Mouse (Mus musculus) embryonic facial prominence, embryonic 14.5 days (tissue): ENCODE data around the gene Klc1. TPM values are rescaled to one million over a fixed set of nuclear protein-coding genes. Genes with fewer than 3 reads are reported as not detected.
A peak's percentile ranks its signal among the peaks of the same experiment; 100 is the strongest.

ENCODE experiments used
- ATAC-seq: fragments of 200-750 bp; cut with Nextera tagmentation; 2 replicates; pipeline ENCODE4 v1.8.0; 2017; ENCODE audit warnings: low read depth, moderate number of reproducible peaks, moderate TSS enrichment
- DNase-seq: peaks from one replicate; pipeline ENCODE4 v3.0.0-alpha.2; 2015; ENCODE audit warnings: low spot score
- H3K27ac ChIP-seq: fragments of 300-500 bp; sonication (generic); replicated peaks from 2 replicates; pipeline ENCODE4 v1.5.1; 2014; ENCODE audit warnings: low read depth, mild to moderate bottlenecking, low read length, moderate library complexity
- H3K27me3 ChIP-seq: fragments of 300-500 bp; sonication (generic); replicated peaks from 2 replicates; pipeline ENCODE4 v1.6.1; 2014; ENCODE audit warnings: low read length; ENCODE audit not compliant: control insufficient read depth, insufficient read depth
- H3K36me3 ChIP-seq: fragments of 300-500 bp; sonication (generic); 2 replicates; pipeline ENCODE4 v1.6.1; 2014; ENCODE audit warnings: low read length, mixed read lengths; ENCODE audit not compliant: control insufficient read depth, insufficient read depth
- H3K4me1 ChIP-seq: fragments of 300-500 bp; sonication (generic); 2 replicates; pipeline ENCODE4 v1.6.1; 2014; ENCODE audit warnings: antibody characterized with exemption, low read length; ENCODE audit not compliant: control insufficient read depth, insufficient read depth
- H3K4me2 ChIP-seq: fragments of 300-500 bp; sonication (generic); 2 replicates; pipeline ENCODE4 v1.6.1; 2014; ENCODE audit warnings: low read depth, mild to moderate bottlenecking, low read length, moderate library complexity, mixed read lengths
- H3K4me3 ChIP-seq: fragments of 300-500 bp; sonication (generic); 2 replicates; pipeline ENCODE4 v1.5.1; 2014; ENCODE audit warnings: low read depth, mild to moderate bottlenecking, low read length
- H3K9ac ChIP-seq: fragments of 300-500 bp; sonication (generic); 2 replicates; pipeline ENCODE4 v1.6.1; 2014; ENCODE audit warnings: low read depth, mild to moderate bottlenecking, low read length, moderate library complexity, mixed read lengths
- H3K9me3 ChIP-seq: fragments of 300-500 bp; sonication (generic); 2 replicates; pipeline ENCODE4 v1.6.1; 2016; ENCODE audit warnings: low read length; ENCODE audit not compliant: control insufficient read depth
- WGBS: fragments of 180-500 bp; shearing (Covaris S2); extraction: QIAGEN DNeasy Blood & Tissue Kit; methylation state at CpG from one replicate; pipeline ENCODE4 v1.1.7; 2014; 5-methylcytosine and 5-hydroxymethylcytosine counted together
- polyA plus RNA-seq: library from polyadenylated mRNA; unstranded; fragments of >200 nt; fragmentation: Nextera tagmentation; extraction: Ambion mirVana; gene quantifications from 2 replicates; pipeline ENCODE4 v1.2.1, GENCODE M21; 2014

The Klc1 gene
- polyA plus RNA-seq, 1 experiment from 2014 or later = 128 TPM

DNA sequence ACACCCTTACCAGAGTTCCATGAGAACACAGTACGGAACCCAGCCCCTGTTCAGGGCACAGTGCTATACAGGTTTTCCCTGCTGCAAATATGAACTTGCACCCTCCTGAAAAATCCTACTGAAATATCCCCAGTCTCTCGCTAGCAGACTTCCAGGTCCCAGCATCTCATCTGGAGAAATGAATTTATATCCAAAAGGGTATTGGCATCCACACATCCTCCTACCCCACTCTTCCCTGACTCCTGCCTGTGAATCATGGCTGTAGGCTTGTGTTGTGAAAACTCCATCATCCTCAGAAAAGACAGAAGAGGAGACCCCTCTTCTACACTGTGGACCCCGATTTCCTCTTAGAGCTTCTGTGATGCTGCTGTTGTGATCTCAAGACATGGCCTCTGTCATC is 7.9 kb upstream of the Klc1 start:
- ATAC-seq (no peak), DNase-seq (no peak)
- Histone ChIP-seq H3K9ac (no peak overlapping the region), H3K36me3 (no peaks in the 10 kb centered on the region), H3K4me3 (no peak overlapping the region), H3K9me3 (no peaks in the 10 kb centered on the region), H3K4me2 (no peak overlapping the region), H3K4me1 (peaks cover 7% of the 10 kb centered on the region), H3K27me3 (no peaks in the 10 kb centered on the region), H3K27ac (no peak overlapping the region)
- WGBS = 90% methylated on average over 3 of the region's 3 CpGs

DNA sequence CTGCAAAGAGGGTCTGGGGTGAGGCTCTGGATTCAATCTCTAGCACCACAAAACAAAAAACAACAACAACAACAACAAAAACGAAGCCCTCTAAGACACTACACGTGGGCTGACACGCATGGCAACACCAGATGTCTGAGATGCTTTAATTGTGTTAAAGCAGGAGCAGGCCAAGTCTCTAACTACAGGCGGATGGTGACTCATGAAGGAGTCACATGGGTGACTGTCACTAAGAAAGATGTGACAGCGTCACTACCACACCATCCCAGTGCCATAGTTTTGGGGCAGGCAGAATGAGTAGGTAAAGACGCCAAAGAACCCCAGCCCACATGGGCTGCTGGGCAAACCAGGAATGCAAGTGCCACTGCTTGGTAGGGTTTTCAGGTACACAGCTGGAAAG is 6.2 kb upstream of the Klc1 start:
- 82% methylated on average over 6 of the region's 6 CpGs for WGBS
- Histone ChIP-seq H3K27me3 (no peaks in the 10 kb centered on the region), H3K9me3 (no peaks in the 10 kb centered on the region), H3K36me3 (no peaks in the 10 kb centered on the region), H3K4me3 (no peak overlapping the region), H3K4me1 (no peaks in the 10 kb centered on the region), H3K27ac (no peak overlapping the region), H3K9ac (no peak overlapping the region), H3K4me2 (no peak overlapping the region)
- ATAC-seq (no peak), DNase-seq (no peak)

DNA sequence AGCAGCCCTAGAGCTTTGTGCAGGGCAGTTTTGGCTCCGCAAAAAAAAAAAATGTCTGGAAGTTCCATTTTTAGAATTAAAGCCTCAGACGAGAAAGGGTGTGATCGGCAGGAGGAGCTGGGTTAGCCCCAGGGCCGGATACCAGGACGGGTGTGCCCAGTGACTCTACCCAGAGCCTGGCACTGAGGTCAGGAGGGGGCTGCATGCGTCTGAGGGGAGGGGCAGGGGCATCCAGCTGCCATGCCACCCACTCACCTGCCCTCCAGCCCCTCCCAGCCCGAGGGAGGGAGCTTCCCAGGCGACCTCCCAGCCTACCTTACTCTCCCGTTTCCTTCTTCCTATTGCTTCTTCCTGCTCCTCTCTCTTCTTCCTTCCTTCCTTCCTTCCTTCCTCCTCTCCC is 5.3 kb upstream of the Klc1 start:
- H3K9ac ChIP-seq = no peak overlapping the region
- no peaks in the 10 kb centered on the region for H3K27me3 ChIP-seq
- 46% methylated on average over 6 of the region's 9 CpGs for WGBS
- H3K27ac ChIP-seq = peak overlapping the region; percentile 48; the same call in 1 of the 2 replicates
- no peaks in the 10 kb centered on the region for H3K36me3 ChIP-seq
- no peaks in the 10 kb centered on the region for H3K9me3 ChIP-seq
- H3K4me2 ChIP-seq = no peak overlapping the region
- ATAC-seq (no peak), DNase-seq (no peak)
- peaks cover 8% of the 10 kb centered on the region; the same call in 1 of the 2 replicates for H3K4me1 ChIP-seq
- no peak overlapping the region for H3K4me3 ChIP-seq

DNA sequence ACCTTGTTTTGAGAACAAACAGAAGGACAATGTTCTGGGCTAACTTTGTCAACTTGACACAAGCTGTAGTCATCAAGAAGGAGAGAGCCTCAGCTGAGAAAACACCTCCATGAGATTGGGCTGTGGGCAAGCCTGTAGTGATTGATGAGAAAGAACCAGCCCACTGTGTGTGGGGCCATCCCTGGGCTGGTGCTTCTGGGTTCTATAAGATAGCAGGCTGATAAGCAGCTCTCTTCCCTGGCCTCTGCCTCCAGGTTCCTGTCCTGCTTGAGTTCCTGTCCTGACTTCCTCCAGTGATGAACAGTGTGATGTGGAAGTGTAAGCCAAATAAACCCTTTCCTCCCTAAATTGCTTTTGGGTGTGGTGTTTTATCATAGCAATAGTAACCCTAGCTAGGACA is 3.9 kb upstream of the Klc1 start:
- no peak for ATAC-seq
- Histone ChIP-seq H3K4me1 (peaks cover 10% of the 10 kb centered on the region), H3K9me3 (no peaks in the 10 kb centered on the region)

GRCm38 (mm10) chr12:111755231-111755630 is 3.4 kb upstream of the Klc1 start:
- WGBS = 63% methylated on average over 2 of the region's 2 CpGs
- DNase-seq (no peak), ATAC-seq (no peak)
- Histone ChIP-seq H3K9ac (no peak overlapping the region), H3K36me3 (no peaks in the 10 kb centered on the region), H3K9me3 (no peaks in the 10 kb centered on the region), H3K4me2 (no peak overlapping the region), H3K4me3 (no peak overlapping the region), H3K27ac (no peak overlapping the region), H3K27me3 (no peaks in the 10 kb centered on the region), H3K4me1 (peaks cover 15% of the 10 kb centered on the region)

More for the DNA sequence above, 3.9 kb upstream of the Klc1 start:
- Histone ChIP-seq H3K4me2 (no peak overlapping the region), H3K27ac (no peak overlapping the region), H3K4me3 (no peak overlapping the region), H3K36me3 (no peaks in the 10 kb centered on the region), H3K9ac (no peak overlapping the region), H3K27me3 (no peaks in the 10 kb centered on the region)
- no peak for DNase-seq

DNA sequence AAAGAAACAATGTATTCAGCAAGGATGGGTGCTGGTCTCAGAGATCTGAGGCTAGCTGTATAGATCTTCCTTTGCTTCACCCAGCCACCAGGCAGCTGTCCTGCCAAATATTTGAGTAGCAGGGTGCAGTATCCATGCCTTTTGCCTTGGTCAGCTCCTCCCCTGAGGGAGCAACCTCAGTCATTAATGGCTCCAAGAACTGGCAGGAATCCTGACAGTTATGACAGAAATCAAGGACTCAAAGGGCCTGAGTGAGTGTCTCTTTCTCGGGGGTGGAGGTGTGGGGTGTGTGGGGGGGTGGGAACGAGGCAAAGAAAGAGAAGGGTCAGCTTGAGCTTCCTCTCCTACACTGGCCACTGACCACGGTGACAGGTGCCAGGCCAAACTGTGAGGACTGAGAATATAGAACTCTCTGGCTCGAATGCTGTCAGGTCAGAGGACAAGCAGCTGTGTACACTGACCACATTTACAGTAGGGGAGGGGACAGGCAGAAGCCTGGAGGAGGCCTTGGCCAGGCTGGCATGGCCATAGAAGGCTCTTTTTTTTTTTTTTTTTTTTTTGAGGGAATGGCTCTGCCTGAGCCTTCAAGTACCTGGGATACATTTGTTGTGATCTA is 2.5 kb upstream of the Klc1 start:
- Histone ChIP-seq H3K9ac (no peak overlapping the region), H3K4me2 (no peak overlapping the region), H3K9me3 (no peaks in the 10 kb centered on the region), H3K36me3 (no peaks in the 10 kb centered on the region), H3K27ac (no peak overlapping the region), H3K4me1 (peaks cover 21% of the 10 kb centered on the region), H3K4me3 (no peak overlapping the region), H3K27me3 (no peaks in the 10 kb centered on the region)
- no peak for ATAC-seq
- 56% methylated on average over 4 of the region's 4 CpGs for WGBS
- DNase-seq = no peak

DNA sequence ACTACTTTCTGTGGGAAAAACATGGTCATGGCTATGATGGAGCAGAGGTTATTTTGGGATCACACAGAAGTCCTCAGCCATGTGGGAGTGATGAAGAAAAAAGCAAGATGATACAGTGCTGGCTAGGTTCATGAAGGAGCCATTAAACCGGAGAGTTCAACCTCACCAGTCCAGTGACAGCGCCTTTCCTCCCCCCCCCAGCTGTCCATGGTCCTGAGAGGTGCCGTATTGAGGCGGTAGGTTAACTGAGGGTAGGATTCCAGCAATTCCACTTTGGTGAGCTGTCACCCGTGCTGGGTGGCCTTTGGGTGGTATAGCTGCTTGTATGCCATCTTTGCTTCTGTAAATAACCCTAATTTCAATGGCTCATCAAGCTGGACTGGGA is 2.0 kb upstream of the Klc1 start:
- H3K9ac ChIP-seq = no peak overlapping the region
- H3K36me3 ChIP-seq = no peaks in the 10 kb centered on the region
- H3K4me3 ChIP-seq = no peak overlapping the region
- DNase-seq = no peak
- H3K27me3 ChIP-seq = no peaks in the 10 kb centered on the region
- peaks cover 21% of the 10 kb centered on the region for H3K4me1 ChIP-seq
- ATAC-seq = no peak
- H3K27ac ChIP-seq = no peak overlapping the region
- WGBS = 33% methylated on average over 5 of the region's 5 CpGs
- H3K9me3 ChIP-seq = no peaks in the 10 kb centered on the region
- H3K4me2 ChIP-seq = no peak overlapping the region

GRCm38 (mm10) chr12:111757561-111758325 is 906 bp upstream of the Klc1 start:
- H3K27me3 ChIP-seq = no peaks in the 10 kb centered on the region
- no peak for DNase-seq
- peak overlapping the region; percentile 89 for H3K27ac ChIP-seq
- H3K4me3 ChIP-seq = peak overlapping the region; percentile 87
- peak overlapping the region; percentile 93 for H3K4me2 ChIP-seq
- 0 out of 2 replicates have a peak, but pooled peaks cover 4% of the 10 kb centered on the region for H3K36me3 ChIP-seq
- H3K9me3 ChIP-seq = no peaks in the 10 kb centered on the region
- peak overlapping the region; percentile 95 for H3K9ac ChIP-seq
- ATAC-seq = no peak
- H3K4me1 ChIP-seq = peaks cover 21% of the 10 kb centered on the region
- WGBS = 46% methylated on average over 10 of the region's 10 CpGs
